Mouse (Mus musculus) layer of hippocampus, adult 9-11 months (tissue): ENCODE results near the gene Tcf12.

ENCODE experiments used
- DNase-seq: peaks from one replicate; pipeline ENCODE4 v3.0.0; 2022

Tcf12 gene

DNA sequence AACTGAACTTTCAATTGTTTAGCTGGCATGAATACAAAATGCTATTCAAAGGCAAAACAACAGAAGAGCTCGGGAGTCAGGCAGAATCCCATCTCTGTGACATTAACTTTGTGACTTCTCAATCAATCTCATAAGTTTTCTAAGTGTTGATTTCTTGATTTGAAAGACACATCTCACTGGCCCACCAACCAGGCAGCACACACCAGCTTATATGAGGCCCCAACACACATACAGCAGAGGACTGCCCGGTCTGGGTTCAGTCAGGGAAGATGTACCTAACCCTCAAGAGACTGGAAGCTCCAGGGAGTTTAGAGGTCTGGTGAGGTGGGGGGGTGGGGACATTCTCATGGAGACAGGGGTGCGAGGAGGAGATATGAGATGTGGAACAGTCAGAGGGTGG, 132.8 kb downstream of the Tcf12 start:
- no peak for DNase-seq

DNA sequence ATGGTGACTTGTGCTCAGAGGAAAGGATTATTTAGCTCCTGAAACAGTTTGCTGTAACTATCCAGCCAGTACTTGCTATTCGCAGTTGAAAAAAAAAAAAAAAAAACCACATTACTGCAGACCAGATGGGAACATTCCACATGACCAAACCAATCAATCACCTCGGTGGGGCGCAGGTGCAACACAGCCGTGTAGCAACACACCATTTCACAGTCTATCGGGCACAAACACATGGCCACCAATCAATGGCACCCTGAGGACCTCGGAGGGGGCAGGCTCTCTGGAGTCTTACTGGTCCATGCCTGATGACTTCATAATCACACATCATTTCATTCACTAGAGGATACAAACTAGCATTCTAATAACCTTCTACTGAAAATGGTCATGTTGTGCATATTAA, 135.6 kb downstream of the Tcf12 start:
- peak; percentile 41 for DNase-seq

DNA sequence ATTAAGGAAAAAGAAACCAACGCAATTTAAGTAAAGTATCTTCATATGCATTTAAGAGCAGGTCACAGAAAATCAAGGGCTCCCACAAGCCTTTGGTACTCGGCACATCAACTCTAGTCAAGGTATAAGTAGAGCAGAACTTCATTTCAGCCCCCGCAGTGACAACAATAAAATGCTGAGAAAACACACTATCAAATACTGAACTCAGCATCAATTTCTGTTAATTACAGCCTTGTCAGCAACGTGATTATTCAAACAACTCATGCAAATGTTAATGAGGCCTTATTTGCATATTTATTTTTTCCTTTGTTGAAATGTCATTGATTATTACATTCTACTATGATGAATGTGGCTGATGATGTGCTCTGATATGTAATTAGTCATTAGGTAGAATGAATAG, 136.5 kb downstream of the Tcf12 start:
- DNase-seq, result no peak

DNA sequence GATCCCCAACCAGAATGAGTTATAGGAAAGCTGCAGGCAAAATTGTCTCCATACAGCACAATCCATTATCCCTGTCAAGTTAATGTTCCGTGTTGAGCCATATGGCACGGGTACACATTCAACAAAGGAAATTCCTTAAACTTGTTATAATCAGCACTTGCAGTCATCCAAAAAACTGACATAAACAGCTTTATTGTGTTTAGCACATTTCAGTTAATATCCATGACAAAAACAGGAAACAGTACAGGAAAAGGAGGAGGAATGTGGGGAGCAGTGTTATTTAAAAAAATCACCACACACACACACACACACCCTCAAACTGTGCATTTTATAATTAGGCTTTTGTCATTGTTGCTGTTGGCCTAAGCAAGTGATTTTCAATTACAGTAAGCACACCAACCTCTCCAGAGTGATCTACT, 137.1 kb downstream of the Tcf12 start:
- DNase-seq, result no peak

DNA sequence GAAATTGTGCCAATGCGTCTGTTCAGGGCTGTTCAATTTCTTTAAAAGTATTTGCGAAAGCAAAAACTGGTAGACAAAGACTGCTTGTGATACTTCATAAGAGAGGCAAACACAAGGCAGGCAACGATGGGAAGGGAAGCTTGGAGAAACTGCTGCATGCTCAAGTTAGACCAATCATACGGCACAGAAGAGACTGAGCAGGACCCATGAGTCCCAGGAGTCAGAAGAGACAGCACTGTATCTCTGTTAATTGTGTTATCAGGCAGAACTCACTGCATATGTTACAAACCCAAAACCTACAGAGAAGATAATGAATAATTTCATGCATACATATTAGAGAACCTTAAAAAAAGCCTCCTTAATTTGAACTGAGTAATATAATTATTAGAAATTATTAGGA, 147.6 kb downstream of the Tcf12 start:
- no peak for DNase-seq

DNA sequence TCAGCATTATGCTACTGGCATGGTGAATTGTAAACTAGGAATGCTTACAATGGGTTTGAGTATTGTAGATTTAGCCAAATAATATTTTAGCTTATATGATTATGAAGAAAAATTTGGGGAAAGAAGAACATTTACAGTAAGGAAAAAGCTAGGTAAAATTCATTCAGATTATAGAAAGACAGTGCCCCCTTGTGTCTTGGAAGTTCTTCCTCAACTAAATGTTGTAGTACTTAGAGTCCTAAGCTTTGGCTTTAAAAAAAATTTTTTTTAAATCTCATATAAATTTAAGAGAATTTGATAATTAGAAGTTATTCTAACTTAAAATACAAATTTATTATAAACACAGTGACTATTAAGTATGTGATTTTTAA, 151.7 kb downstream of the Tcf12 start:
- no peak for DNase-seq

DNA sequence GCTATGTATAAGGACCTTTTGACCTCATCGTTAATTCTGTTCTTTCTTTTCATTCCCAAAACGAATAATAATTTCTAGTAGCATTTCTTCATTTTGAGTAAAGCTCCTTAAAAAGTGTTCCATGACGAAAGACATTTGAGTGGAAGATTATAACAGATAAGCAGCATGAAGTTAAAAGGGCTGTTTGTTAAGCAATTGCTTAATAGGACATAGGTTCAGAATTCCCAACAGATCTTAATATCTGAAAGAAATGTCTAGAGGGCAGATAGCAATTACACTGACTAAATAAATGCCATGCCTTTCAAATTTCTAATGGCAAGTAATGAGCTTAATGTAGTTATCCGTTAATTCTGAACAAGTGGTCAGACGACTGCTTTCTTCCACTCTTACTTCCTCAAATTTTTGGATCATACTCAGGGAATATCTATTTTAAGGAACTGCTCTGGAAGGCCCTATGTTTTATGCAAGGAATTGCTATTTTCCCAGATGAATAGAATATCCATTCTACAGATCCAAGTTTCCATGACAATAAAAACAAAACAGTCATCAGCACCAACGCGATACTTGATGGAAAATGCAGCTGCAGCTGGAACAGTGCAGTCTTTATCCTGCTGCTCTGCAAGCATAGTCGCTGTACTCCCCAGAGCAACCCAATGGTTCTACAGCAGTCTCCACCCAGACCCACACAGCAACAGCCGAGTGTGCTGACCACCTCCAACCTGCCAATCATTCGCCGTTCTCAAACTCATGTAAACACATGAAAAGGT, 152.2 kb downstream of the Tcf12 start:
- peak; percentile 76 for DNase-seq

DNA sequence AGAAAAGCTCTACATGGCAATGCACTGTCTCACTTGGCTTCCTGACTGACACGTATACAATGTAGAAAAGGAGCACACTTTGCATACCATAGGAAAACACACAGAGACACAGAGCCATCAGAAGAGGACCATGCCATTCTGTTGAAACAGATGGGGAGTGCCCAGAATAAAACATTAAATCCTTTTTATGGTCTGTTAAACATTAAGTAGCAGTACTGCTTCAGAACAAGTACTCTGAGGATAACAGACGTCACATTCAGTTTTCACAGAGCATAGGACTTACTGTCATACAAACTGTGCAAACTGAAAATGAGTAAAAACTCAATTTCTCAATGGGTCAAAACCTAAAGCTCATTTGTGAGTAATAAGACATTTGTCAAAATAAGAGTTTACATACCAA, 158.5 kb downstream of the Tcf12 start:
- DNase-seq, result no peak

DNA sequence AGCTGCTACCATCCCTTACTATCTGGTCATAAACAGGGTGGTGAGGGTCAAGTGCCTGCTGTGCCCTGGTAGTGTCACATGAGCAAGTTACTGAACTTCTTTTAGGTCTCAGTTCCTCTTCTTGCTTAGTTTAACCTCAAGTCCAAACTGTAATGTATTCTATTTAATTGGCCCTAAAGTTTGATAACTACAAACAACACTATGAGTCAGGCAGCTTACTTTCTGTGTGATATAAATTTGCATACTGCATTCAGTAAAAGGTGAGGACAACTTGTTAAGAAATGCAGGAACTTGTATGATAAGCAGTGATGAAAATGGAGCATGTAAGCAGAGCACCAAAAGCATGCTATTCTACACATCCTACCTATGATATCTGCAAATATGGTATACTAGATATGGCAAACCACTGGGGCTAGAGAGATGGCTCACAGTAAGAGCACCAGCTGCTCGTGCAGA, 159.0 kb downstream of the Tcf12 start:
- DNase-seq, result no peak

DNA sequence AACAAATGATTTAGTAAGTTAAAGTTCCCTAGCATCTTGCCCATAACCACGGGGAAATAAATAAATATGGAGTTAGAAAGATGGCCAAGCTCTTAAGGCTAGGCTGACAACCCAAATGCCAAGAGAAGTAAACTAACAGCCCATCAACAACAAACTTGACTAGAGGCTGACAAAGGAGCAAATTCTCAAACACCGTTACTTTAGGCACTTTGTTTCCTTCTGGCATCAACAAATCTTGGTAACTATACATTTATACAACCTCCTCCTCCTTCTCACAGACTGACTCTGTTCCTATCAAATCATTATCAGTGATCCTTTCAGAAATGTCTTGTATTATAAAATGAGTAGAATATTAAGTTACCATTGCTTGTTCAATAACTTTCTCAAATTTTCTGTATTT, 159.7 kb downstream of the Tcf12 start:
- DNase-seq, result no peak

DNA sequence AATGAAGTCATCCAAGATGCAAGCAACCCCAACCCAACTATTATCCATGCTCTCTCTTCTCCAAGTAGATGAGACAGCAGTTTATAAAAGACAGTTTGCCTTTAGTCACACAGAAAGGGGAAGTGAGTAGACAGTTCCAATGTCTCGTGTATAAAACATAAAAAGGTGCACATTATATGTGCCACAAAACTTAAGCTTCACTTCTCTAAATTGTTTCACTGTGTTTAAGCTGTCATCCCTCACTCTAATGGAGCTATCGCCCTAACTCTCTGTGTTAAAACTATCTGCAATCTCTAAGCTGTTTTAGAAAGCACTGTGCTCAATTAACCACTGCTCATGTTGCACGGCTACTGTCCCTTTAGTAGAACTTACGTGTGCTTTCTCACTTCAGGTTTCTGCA, 160.3 kb downstream of the Tcf12 start:
- no peak for DNase-seq

DNA sequence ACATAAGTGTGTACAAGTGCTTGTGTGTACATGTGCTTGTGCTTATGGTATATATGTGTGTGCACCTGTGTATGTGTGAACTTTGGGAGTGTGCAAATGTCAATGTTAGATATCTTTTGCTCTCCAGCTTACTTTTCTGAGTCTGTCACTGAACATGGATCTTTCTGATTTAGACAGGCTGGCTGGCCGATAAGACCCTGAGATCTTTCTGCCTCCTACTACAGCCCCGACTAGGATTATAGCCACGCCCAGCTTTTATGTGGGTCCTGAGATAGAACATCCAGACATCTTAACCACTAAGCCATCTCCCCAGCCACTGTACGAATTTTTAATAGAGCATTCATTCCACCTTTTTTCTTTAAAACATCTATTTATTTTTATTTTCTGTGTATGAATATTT, 166.9 kb downstream of the Tcf12 start:
- no peak for DNase-seq

DNA sequence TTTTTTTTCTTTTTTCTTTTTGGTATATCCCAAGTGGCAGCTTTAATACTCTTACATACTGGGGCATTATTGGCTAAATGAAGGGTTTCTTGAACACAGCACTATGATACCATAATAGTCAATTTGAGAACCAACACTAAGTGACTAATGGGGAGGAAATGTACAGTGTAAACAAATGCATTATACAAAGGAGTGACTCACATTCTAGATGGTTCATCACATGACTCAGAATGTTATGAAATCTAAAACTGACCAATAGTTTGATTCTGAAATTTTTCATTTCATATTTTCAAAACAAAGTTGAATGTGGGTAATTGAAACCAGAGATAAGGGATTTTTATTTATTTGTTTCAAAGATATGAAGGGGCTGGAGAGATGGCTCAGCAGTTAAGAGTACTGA, 169.2 kb downstream of the Tcf12 start:
- DNase-seq, result no peak

DNA sequence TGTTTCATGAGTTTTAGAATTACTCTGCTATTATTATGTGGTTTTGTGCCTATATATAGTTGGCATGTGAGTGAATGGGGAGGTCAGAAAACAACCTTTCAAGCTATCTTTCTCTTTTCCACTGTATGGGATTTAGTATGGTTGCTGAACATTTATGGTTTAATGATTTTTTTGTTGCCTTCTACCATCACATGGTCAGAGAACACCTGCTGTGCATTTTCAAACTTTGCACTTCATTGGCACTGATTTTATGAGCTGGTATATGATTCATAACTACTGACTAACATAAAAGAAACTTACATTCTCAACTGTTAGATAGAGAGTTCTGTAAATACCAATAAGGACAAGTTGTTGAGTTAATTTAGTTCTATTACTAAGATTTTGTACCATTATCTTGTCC, 171.7 kb downstream of the Tcf12 start:
- DNase-seq, result no peak

DNA sequence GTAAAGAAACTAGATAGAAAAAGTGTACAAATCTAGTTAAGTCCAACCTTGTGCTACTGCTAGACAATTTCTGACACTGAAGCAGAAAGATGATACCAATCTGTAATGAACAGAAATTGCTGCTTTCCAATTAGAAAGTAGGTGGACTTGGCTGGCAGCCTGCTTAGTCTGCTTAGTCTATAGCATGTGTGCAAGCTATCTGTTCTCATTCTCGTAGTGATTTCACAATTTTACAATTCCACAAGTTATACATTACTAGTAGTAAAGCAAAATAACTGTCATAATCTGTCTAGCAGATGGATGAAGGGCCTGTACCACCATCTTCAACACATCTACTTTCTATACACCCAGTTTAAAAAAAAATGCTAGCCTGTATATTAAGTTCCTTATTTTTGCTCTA, 175.5 kb downstream of the Tcf12 start:
- DNase-seq, result peak; percentile 12

DNA sequence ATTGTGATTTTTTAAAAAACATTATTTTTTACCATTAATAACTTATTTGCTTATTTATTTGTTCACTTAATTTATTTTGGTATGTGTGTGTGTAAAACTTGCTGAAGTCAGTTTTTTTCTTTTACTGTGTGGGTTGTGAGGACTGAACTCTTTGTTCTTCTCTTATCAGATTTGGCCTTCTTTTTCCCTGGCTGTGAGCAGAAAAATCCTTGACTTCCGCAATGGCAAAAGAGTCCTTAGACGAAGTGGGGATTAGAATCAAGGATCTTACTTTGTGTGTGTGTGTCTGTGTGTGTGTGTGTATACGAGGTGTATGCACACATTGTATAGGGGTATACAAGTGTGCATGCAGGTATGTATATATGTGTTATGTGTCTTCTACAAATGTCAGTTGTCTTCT, 176.8 kb downstream of the Tcf12 start:
- DNase-seq, result no peak

DNA sequence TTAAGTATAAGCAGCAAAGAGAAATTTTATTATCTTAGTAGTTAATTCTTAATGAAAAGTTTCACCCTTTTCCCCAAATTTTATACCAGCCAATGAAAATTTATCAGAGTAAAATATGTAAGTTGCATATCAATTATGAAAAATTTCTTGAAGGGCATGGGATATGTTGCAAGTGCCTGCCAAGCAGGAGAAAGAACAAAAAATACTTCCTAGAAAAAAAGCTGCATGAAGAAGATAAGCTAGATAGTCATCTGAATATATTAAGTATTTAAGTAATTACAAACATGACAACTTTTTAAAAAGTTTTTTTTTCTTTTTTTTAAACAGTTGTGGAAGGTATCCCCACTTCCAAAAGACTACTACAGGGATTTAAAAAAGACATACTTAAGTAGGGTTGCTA, 179.7 kb downstream of the Tcf12 start:
- DNase-seq, result no peak

DNA sequence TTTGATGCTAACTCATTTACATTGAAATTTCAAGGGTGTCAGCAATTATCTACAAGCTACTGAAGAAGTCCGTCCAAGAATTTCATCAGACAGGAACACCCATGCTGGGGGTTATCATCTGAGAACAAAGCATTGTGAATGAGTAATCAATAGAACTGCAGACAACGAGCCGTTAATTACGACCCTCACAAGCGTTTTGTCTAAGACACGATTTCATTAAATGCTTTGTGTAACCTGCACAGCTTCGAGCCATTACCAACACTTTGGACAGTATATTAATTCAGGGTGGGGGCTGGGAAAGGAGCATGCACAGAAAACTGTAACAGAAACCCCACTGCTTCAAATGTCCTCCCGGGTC, 180.3 kb downstream of the Tcf12 start:
- no peak for DNase-seq

DNA sequence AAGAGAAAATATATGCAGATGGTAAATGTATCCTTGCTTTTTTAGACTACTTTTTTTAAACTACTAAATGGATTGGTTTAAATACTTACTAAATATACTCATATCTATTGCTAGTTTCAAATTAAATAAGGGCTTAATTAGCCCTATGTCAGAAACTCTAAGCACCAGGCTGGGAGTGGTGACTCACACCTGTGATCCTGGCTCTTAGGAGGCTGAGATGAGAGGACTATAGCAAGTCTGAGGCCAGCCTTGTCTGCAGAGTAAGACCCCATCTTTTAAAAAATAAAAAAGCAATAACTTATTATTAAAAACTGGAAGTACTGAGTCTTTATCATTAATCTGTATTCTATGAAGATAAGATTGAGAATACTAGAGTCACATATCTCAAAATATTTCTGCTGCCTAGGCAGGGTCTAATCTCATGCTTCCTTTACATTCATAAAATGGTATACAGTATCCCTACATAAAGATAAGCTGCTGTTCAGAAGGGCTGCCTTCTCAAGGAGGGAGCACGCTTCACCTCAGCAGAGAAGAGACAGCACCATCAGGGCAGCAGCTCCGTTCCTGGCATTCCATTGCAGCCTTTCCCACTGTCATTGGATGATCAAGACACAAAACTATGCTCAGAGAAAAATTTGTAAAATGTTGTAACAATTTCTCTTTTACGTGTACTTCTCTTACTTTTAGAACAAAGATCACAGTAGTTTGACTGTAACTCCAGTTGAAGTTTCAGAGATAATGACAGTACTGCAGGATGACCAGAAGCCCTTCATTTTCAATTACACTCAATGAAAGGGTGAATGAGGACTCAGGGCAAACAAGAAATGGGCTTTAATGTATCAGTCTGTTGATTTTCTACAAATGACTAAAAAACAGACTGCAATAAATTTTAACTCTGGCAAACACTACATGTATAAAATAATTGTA, 181.0 kb downstream of the Tcf12 start:
- no peak for DNase-seq

DNA sequence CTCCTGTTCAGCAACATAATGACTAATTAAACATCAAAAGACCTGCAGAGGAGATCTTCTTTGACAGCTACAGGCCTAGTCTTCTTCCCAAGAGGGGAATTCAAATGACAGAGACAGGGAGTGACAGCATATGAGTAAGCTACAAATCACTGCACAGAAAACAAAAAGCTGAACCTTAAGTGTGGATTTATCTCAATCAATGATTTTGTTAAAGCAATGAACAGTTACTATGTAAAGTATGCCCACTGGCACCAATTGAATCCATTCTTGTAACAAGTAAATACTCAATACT, 195.1 kb downstream of the Tcf12 start:
- no peak for DNase-seq

DNA sequence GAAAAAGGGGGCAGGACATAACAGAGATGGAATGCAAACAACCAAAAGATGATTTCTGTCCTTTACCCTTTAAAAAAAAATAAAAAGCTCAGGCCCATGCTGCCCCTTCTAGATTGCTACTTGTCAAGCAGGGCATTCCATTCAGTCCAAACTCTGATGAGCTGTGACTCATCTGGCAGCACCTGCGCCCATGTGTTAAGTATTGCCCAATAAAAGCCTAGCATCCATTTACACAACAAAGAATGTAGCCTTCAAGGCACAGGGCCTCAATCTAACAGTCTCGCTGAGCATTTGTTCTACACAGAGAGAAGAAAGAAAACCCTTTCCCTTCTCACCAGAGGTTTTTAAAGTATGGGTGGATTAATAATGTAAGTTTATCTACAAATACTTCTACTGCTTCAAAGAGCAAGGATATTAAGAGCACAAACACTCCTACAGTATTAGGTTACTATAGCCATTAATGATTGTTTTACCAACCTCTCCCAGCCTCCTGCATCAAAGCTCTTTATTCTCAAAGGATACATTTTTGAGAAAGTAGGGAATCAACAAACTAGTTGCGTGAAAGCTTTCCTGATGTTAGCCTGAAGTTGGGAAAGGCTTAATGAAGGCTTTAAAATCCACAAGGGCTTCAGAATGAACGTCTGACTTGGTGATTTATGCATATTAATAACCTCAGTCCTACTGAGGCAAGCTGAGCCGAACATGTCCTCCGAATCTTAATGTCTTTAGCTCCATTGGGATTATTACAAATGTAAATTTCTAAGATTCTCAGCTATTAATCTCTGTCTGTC, 195.6 kb downstream of the Tcf12 start:
- DNase-seq, result no peak

DNA sequence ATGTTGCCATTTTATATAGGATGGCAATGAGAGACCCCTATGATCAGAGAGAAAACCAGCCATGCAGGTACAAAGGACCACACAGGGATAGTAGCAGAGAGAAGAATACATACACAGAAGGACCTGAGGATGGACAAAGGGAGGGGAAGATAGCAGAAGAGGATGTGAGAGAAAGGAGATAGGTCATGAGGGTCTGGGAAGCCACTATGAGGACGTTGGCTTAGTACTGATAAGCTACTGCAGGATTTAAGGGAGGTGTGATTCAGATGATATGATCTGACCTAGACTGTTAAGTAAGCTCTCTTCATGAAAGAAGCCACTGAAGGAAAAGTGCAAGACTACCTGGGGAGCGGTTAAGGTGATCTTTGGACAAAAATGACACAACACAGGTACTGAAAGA, 205.1 kb downstream of the Tcf12 start:
- DNase-seq, result no peak

DNA sequence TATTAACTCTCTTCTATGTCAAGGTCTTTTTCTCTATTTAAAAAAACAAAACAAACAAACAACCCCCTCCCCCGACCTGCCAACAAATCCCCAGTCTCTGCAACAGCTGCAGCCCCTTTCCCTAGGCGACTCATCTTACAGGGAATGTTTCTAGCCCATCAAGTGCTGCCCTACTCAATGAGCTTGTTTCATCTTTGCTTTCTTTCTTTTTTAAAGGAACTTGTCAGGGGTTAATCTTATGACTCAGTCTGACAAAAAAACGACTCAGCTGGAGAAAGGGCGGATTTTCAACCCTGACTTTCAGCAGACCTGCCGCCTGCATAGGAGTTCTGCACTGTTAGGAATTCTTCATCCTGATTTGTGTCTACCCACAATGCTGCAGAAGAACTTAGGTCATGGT, 212.8 kb downstream of the Tcf12 start:
- no peak for DNase-seq

DNA sequence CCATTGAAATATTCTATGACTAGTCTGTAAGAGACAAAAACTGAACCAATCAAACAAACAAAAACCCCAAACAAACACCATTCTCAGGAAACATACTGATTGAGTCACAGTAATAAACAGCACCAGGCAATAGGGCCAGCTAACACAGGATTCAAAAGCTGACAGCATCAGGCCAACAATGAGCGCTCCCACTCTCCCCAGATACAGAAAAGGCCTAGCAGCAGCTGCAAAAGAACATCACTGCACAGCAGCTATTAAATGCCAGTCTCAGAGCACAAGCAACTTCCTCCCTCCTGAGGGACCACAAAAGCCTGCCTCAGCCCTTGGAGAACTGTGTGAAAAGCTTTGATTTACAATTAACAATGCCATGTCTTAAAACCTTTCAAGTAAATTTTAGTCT, 214.3 kb downstream of the Tcf12 start:
- DNase-seq, result peak; percentile 38
